Mouse (Mus musculus) brain, adult 10 weeks (tissue): ENCODE measurements around the gene Rhou. TPM values are rescaled to one million over a fixed set of nuclear protein-coding genes. Genes with fewer than 3 reads are reported as not detected.

Source experiments
- polyA plus RNA-seq: library from polyadenylated mRNA; stranded (reverse); fragments of 350-450 nt; fragmentation: Illumina TruSeq; extraction: RNeasy Lipid Tissue Mini Kit (QIAGEN cat#74804); gene quantifications from one replicate; pipeline ENCODE4 v1.2.3, GENCODE M21; 2015; ENCODE audit warnings: low read depth, low replicate concordance

Rhou gene
- 28.1 TPM for polyA plus RNA-seq

DNA sequence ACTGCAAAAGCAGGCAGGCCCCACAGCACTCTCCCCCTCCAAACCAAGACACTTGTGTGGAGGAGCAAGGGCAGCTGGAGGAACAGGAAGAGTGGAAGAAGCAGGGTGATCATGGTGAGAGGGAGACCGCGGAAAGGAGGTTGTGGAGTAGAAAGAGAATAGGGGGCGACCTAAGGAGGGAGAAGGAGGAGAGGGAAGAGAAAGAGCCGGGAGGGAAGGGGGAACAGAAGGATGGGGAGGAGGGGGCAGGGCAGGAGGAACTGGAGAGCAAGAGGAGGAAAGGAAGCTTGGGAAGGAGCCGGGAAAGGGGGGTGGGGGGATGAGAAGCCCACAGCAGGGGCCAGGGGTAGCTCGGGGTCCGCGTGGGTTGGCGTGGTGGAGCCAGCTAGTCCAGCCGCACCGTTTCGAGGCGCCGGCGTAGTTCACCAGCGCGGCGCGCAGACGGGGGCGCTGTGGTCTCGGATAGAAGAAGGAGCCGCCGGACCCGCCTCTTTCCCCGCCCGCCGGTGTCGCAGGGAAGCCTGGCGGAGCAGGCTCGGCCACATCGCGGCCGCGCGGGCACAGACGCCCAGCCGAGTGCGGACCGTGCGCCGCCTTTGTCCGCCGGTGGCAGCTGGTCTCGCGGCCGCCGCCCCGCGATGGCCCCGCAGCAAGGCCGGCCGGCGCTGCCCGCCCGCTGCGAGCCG lies at the start of gene Rhou:
TSS of gene Rhou (plus strand) at position 622 of the 686 bp plus-strand sequence.

Other genes with a start within 250 kb of the Rhou start
- gene Mc1r, start 246.8 kb upstream of the Rhou start, polyA plus RNA-seq: not detected
- 447 TPM for gene Tubb3, start 242.5 kb upstream of the Rhou start, polyA plus RNA-seq
- 41.9 TPM for gene Def8, start 230.4 kb upstream of the Rhou start, polyA plus RNA-seq
- 16.0 TPM for gene Afg3l1, start 176.0 kb upstream of the Rhou start, polyA plus RNA-seq
- 27.7 TPM for gene Dbndd1, start 138.5 kb upstream of the Rhou start, polyA plus RNA-seq
- gene Gas8, start 135.1 kb upstream of the Rhou start, polyA plus RNA-seq: 24.2 TPM
- 54.3 TPM for gene Rab4a, start 152.1 kb downstream of the Rhou start, polyA plus RNA-seq
- gene Ccsap, start 206.3 kb downstream of the Rhou start, polyA plus RNA-seq: 45.1 TPM
- 13.8 TPM for gene Acta1, start 240.8 kb downstream of the Rhou start, polyA plus RNA-seq